Mouse (Mus musculus): ENCODE results near the gene Smok3a. TPM values are rescaled to one million over a fixed set of nuclear protein-coding genes. Genes with fewer than 3 reads are reported as not detected.
"Not testable (repeated sequence)": the region's sequence is repeated elsewhere in the genome, so short reads cannot be mapped to it uniquely, and the experiment has no call there.

Smok3a gene
- total RNA-seq (2014; rRNA removed) (not detected in 2 replicates), polyA plus RNA-seq (2012; rRNA removed) (not detected in 2 replicates)

GRCm38 (mm10) chr5:138020961-138021479, at the start of gene Smok3a, which contains the start of gene Smok3b:
TSS of gene Smok3a (plus strand) at chr5:138021261.
TSS of gene Smok3b (plus strand) at chr5:138021429.
- WGBS, result 96% methylated on average over 4 of the region's 7 CpGs
- not testable (repeated sequence) for DNase-seq (ENCODE audit: extremely low read depth, low read depth, low spot score); H3K4me3 ChIP-seq (ENCODE audit: insufficient read depth, low read depth, low read length); H3K4me1 ChIP-seq (ENCODE audit: control insufficient read depth, insufficient read depth, low read length); H3K79me2 ChIP-seq (ENCODE audit: control insufficient read depth, insufficient read depth, low read length); H3K36me3 ChIP-seq (ENCODE audit: control insufficient read depth, insufficient read depth, low read length); H3K27me3 ChIP-seq (ENCODE audit: control insufficient read depth, insufficient read depth, low read length); H3K9ac ChIP-seq (ENCODE audit: low read depth, low read length)
- H3K27ac ChIP-seq (replicated peaks; ENCODE audit: insufficient read depth, low read depth, low read length), result peak within 1 kb of the TSS; percentile 75; the same call in 1 of the 2 replicates

- DNase-seq (ENCODE audit: extremely low read depth, low read depth, low spot score), result peak; percentile 54
- WGBS, result 67% methylated on average over 2 of the region's 2 CpGs
- Histone ChIP-seq H3K36me3 (ENCODE audit: control insufficient read depth, insufficient read depth, low read length) (no peaks in the 10 kb centered on the region), H3K27ac (replicated peaks; ENCODE audit: insufficient read depth, low read depth, low read length) (peak overlapping the region; percentile 30), H3K27me3 (ENCODE audit: control insufficient read depth, insufficient read depth, low read length) (no peaks in the 10 kb centered on the region), H3K4me3 (ENCODE audit: insufficient read depth, low read depth, low read length) (no peak overlapping the region), H3K79me2 (ENCODE audit: control insufficient read depth, insufficient read depth, low read length) (no peaks in the 10 kb centered on the region), H3K4me1 (ENCODE audit: control insufficient read depth, insufficient read depth, low read length) (peaks cover 19% of the 10 kb centered on the region), H3K9ac (ENCODE audit: low read depth, low read length) (peak overlapping the region; percentile 18)
- TF ChIP-seq CTCF (IDR thresholded peaks at IDR 0.05; ENCODE audit: low read depth, low read length) (peak; percentile 15; the same call in 1 of the 2 replicates), POLR2A (IDR thresholded peaks at IDR 0.05; ENCODE audit: extremely low read depth, insufficient read depth, low read length) (no peak)
Observed at GRCm38 (mm10) chr5:137973161-137973560, 47.9 kb upstream of the Smok3a start.

GRCm38 (mm10) chr5:137973738-137974137, 47.3 kb upstream of the Smok3a start:
- no peaks in the 10 kb centered on the region for H3K79me2 ChIP-seq (ENCODE audit: control insufficient read depth, insufficient read depth, low read length)
- H3K4me1 ChIP-seq (ENCODE audit: control insufficient read depth, insufficient read depth, low read length), result peaks cover 23% of the 10 kb centered on the region
- peak; percentile 75 for DNase-seq (ENCODE audit: extremely low read depth, low read depth, low spot score)
- TF ChIP-seq POLR2A (IDR thresholded peaks at IDR 0.05; ENCODE audit: extremely low read depth, insufficient read depth, low read length) (no peak), CTCF (IDR thresholded peaks at IDR 0.05; ENCODE audit: low read depth, low read length) (peak; percentile 50)
- H3K27ac ChIP-seq (replicated peaks; ENCODE audit: insufficient read depth, low read depth, low read length), result peak overlapping the region; percentile 99
- WGBS, result 12% methylated on average over 3 of the region's 3 CpGs
- no peaks in the 10 kb centered on the region for H3K27me3 ChIP-seq (ENCODE audit: control insufficient read depth, insufficient read depth, low read length)
- no peaks in the 10 kb centered on the region for H3K36me3 ChIP-seq (ENCODE audit: control insufficient read depth, insufficient read depth, low read length)
- peak overlapping the region; percentile 22; the same call in 1 of the 2 replicates for H3K9ac ChIP-seq (ENCODE audit: low read depth, low read length)
- H3K4me3 ChIP-seq (ENCODE audit: insufficient read depth, low read depth, low read length), result no peak overlapping the region

GRCm38 (mm10) chr5:137974724-137975123, 46.3 kb upstream of the Smok3a start:
- H3K79me2 ChIP-seq (ENCODE audit: control insufficient read depth, insufficient read depth, low read length), result no peaks in the 10 kb centered on the region
- TF ChIP-seq POLR2A (IDR thresholded peaks at IDR 0.05; ENCODE audit: extremely low read depth, insufficient read depth, low read length) (no peak), CTCF (IDR thresholded peaks at IDR 0.05; ENCODE audit: low read depth, low read length) (no peak)
- peak overlapping the region; percentile 69 for H3K9ac ChIP-seq (ENCODE audit: low read depth, low read length)
- DNase-seq (ENCODE audit: extremely low read depth, low read depth, low spot score), result peak; percentile 99
- H3K27me3 ChIP-seq (ENCODE audit: control insufficient read depth, insufficient read depth, low read length), result no peaks in the 10 kb centered on the region
- no peak overlapping the region for H3K4me3 ChIP-seq (ENCODE audit: insufficient read depth, low read depth, low read length)
- WGBS, result 6% methylated on average over 3 of the region's 3 CpGs
- H3K4me1 ChIP-seq (ENCODE audit: control insufficient read depth, insufficient read depth, low read length), result peaks cover 30% of the 10 kb centered on the region
- no peaks in the 10 kb centered on the region for H3K36me3 ChIP-seq (ENCODE audit: control insufficient read depth, insufficient read depth, low read length)
- H3K27ac ChIP-seq (replicated peaks; ENCODE audit: insufficient read depth, low read depth, low read length), result peak overlapping the region; percentile 99

- Histone ChIP-seq H3K4me3 (ENCODE audit: insufficient read depth, low read depth, low read length) (no peak overlapping the region), H3K4me1 (ENCODE audit: control insufficient read depth, insufficient read depth, low read length) (peaks cover 32% of the 10 kb centered on the region), H3K9ac (ENCODE audit: low read depth, low read length) (peak overlapping the region; percentile 16; the same call in 1 of the 2 replicates), H3K79me2 (ENCODE audit: control insufficient read depth, insufficient read depth, low read length) (no peaks in the 10 kb centered on the region), H3K27me3 (ENCODE audit: control insufficient read depth, insufficient read depth, low read length) (no peaks in the 10 kb centered on the region), H3K27ac (replicated peaks; ENCODE audit: insufficient read depth, low read depth, low read length) (peak overlapping the region; percentile 99), H3K36me3 (ENCODE audit: control insufficient read depth, insufficient read depth, low read length) (no peaks in the 10 kb centered on the region)
- 24% methylated on average over 1 of the region's 1 CpGs for WGBS
- TF ChIP-seq POLR2A (IDR thresholded peaks at IDR 0.05; ENCODE audit: extremely low read depth, insufficient read depth, low read length) (no peak), CTCF (IDR thresholded peaks at IDR 0.05; ENCODE audit: low read depth, low read length) (no peak)
- peak; percentile 85 for DNase-seq (ENCODE audit: extremely low read depth, low read depth, low spot score)
Observed at GRCm38 (mm10) chr5:137975434-137975833, 45.6 kb upstream of the Smok3a start.

- Histone ChIP-seq H3K4me3 (ENCODE audit: insufficient read depth, low read depth, low read length) (no peak overlapping the region), H3K79me2 (ENCODE audit: control insufficient read depth, insufficient read depth, low read length) (peaks cover 5% of the 10 kb centered on the region; the same call in 1 of the 2 replicates), H3K27ac (replicated peaks; ENCODE audit: insufficient read depth, low read depth, low read length) (peak overlapping the region; percentile 32), H3K27me3 (ENCODE audit: control insufficient read depth, insufficient read depth, low read length) (no peaks in the 10 kb centered on the region), H3K9ac (ENCODE audit: low read depth, low read length) (no peak overlapping the region; the same call in 1 of the 2 replicates), H3K36me3 (ENCODE audit: control insufficient read depth, insufficient read depth, low read length) (no peaks in the 10 kb centered on the region), H3K4me1 (ENCODE audit: control insufficient read depth, insufficient read depth, low read length) (peaks cover 36% of the 10 kb centered on the region)
- DNase-seq (ENCODE audit: extremely low read depth, low read depth, low spot score), result peak; percentile 91
- WGBS, result 7% methylated on average over 1 of the region's 1 CpGs
- TF ChIP-seq CTCF (IDR thresholded peaks at IDR 0.05; ENCODE audit: low read depth, low read length), result peak; percentile 27
- TF ChIP-seq POLR2A (IDR thresholded peaks at IDR 0.05; ENCODE audit: extremely low read depth, insufficient read depth, low read length), result no peak
Observed at GRCm38 (mm10) chr5:137977291-137977690, 43.8 kb upstream of the Smok3a start.

Measured in liver, adult 2 months (tissue).